Mouse (Mus musculus) MEL (cell line): ENCODE data around the gene Lrrc19. TPM values are rescaled to one million over a fixed set of nuclear protein-coding genes. Genes with fewer than 3 reads are reported as not detected.

Experiments
- DNase-seq: peaks from one replicate; pipeline ENCODE4 v3.0.0; 2011; ENCODE audit warnings: low read depth, low spot score
- H3K27ac ChIP-seq: 2 replicates; pipeline ENCODE4 v1.5.1; 2012; ENCODE audit warnings: low read depth, mild to moderate bottlenecking, control low read depth, low read length, moderate library complexity; ENCODE audit not compliant: control insufficient read depth
- H3K27me3 ChIP-seq, 2 experiments: fragments of 150-350 bp in 1 of 2; sonication (generic) in 1 of 2; 2 replicates each; pipeline ENCODE4 v1.6.1; 2012; ENCODE audit warnings: low read length in 2 of 2, mild to moderate bottlenecking in 2 of 2, improper control_type of control experiment in 1 of 2, moderate library complexity in 1 of 2; ENCODE audit not compliant: insufficient read depth in 2 of 2, control insufficient read depth in 1 of 2
- H3K36me3 ChIP-seq, 2 experiments: 2 replicates each; pipeline ENCODE4 v1.6.1; 2012 to 2014; ENCODE audit warnings: low read length in 2 of 2, improper control_type of control experiment in 1 of 2, inconsistent platforms in 1 of 2, mild to moderate bottlenecking in 1 of 2; ENCODE audit not compliant: insufficient read depth in 2 of 2, control insufficient read depth in 1 of 2
- H3K4me1 ChIP-seq, 2 experiments: fragments of 150-350 bp in 1 of 2; sonication (generic) in 1 of 2; 2 replicates each; pipeline ENCODE4 v1.6.1; 2012; ENCODE audit warnings: low read length in 2 of 2, improper control_type of control experiment in 1 of 2, mild to moderate bottlenecking in 1 of 2; ENCODE audit not compliant: insufficient read depth in 2 of 2, control insufficient read depth in 1 of 2
- H3K4me3 ChIP-seq, 2 experiments: fragments of 150-350 bp in 1 of 2; sonication (generic) in 1 of 2; 2 replicates each; pipeline ENCODE4 v1.5.1; 2012; ENCODE audit warnings: low read depth in 2 of 2, low read length in 2 of 2, mild to moderate bottlenecking in 2 of 2, moderate library complexity in 2 of 2, control low read depth in 1 of 2, improper control_type of control experiment in 1 of 2; ENCODE audit not compliant: control insufficient read depth in 1 of 2, insufficient read depth in 1 of 2
- H3K79me2 ChIP-seq: 2 replicates; pipeline ENCODE4 v1.6.1; 2012; ENCODE audit warnings: mild to moderate bottlenecking, low read length, moderate library complexity; ENCODE audit not compliant: control insufficient read depth, poor library complexity, insufficient read depth
- H3K9ac ChIP-seq: 2 replicates; pipeline ENCODE4 v1.6.1; 2012; ENCODE audit warnings: low read depth, mild to moderate bottlenecking, control low read depth, low read length, moderate library complexity; ENCODE audit not compliant: control insufficient read depth, poor library complexity, severe bottlenecking
- H3K9me3 ChIP-seq: fragments of 150-350 bp; sonication (generic); replicated peaks from 2 replicates; pipeline ENCODE4 v1.6.1; 2012; ENCODE audit warnings: mild to moderate bottlenecking, low read length, improper control_type of control experiment, moderate library complexity; ENCODE audit not compliant: insufficient read depth
- BHLHE40 ChIP-seq: IDR thresholded peaks from 2 replicates; pipeline ENCODE4 v1.6.1; 2012; ENCODE audit warnings: low read depth, mild to moderate bottlenecking, inconsistent platforms, low read length, improper control_type of control experiment, borderline replicate concordance
- CHD2 ChIP-seq: IDR thresholded peaks from 2 replicates; pipeline ENCODE4 v1.6.1; 2011; ENCODE audit warnings: low read length, improper control_type of control experiment
- CTCF ChIP-seq, 3 experiments: IDR thresholded peaks in 2 of 3; conservative IDR thresholded peaks in 1 of 3; 2 replicates each; pipeline ENCODE4 v1.5.1; 2011 to 2012; ENCODE audit warnings: low read length in 3 of 3, low read depth in 2 of 3, mild to moderate bottlenecking in 2 of 3, improper control_type of control experiment in 1 of 3, inconsistent platforms in 1 of 3, mixed read lengths in 1 of 3, moderate library complexity in 1 of 3; ENCODE audit not compliant: control insufficient read depth in 1 of 3, insufficient read depth in 1 of 3, poor library complexity in 1 of 3, severe bottlenecking in 1 of 3
- E2F4 ChIP-seq: IDR thresholded peaks from 2 replicates; pipeline ENCODE4 v1.6.1; 2011; ENCODE audit warnings: low read depth, low read length, improper control_type of control experiment, borderline replicate concordance
- JUND ChIP-seq: IDR thresholded peaks from 2 replicates; pipeline ENCODE4 v1.6.1; 2011; ENCODE audit warnings: low read depth, mild to moderate bottlenecking, improper control_type of control experiment, low read length
- KAT2A ChIP-seq: conservative IDR thresholded peaks from 2 replicates; pipeline ENCODE4 v1.6.1; 2012; ENCODE audit warnings: low read depth, low read length, improper control_type of control experiment, inconsistent platforms
- MAZ ChIP-seq: IDR thresholded peaks from 2 replicates; pipeline ENCODE4 v1.6.1; 2012; ENCODE audit warnings: low read depth, mild to moderate bottlenecking, inconsistent platforms, low read length, improper control_type of control experiment
- MEF2A ChIP-seq: IDR thresholded peaks from 2 replicates; pipeline ENCODE4 v1.6.1; 2014; ENCODE audit warnings: low read depth, mild to moderate bottlenecking, inconsistent platforms, low read length, improper control_type of control experiment; ENCODE audit not compliant: poor library complexity, insufficient replicate concordance, severe bottlenecking; ENCODE audit errors: extremely low read depth
- NRF1 ChIP-seq: IDR thresholded peaks from 2 replicates; pipeline ENCODE4 v1.6.1; 2014; ENCODE audit warnings: low read depth, mild to moderate bottlenecking, inconsistent platforms, low read length, improper control_type of control experiment, moderate library complexity; ENCODE audit not compliant: poor library complexity, insufficient read depth, severe bottlenecking
- POLR2AphosphoS2 ChIP-seq: IDR thresholded peaks from 2 replicates; pipeline ENCODE4 v1.6.1; 2011; ENCODE audit warnings: low read length, improper control_type of control experiment
- RAD21 ChIP-seq: IDR thresholded peaks from 2 replicates; pipeline ENCODE4 v1.6.1; 2011; ENCODE audit warnings: mild to moderate bottlenecking, low read depth, low read length, improper control_type of control experiment
- RCOR1 ChIP-seq: IDR thresholded peaks from 2 replicates; pipeline ENCODE4 v1.6.1; 2012; ENCODE audit warnings: low read depth, mild to moderate bottlenecking, inconsistent platforms, low read length, improper control_type of control experiment
- SIN3A ChIP-seq: IDR thresholded peaks from 2 replicates; pipeline ENCODE4 v1.6.1; 2012; ENCODE audit warnings: low read length, improper control_type of control experiment, inconsistent platforms
- TAL1 ChIP-seq: IDR thresholded peaks from 2 replicates; pipeline ENCODE4 v1.6.1; 2012; ENCODE audit warnings: mild to moderate bottlenecking, inconsistent platforms, low read length, moderate library complexity, mixed read lengths
- TBP ChIP-seq: IDR thresholded peaks from 2 replicates; pipeline ENCODE4 v1.8.0; 2011; ENCODE audit warnings: low read depth, low read length, improper control_type of control experiment
- UBTF ChIP-seq: IDR thresholded peaks from 2 replicates; pipeline ENCODE4 v1.6.1; 2012; ENCODE audit warnings: low read depth, mild to moderate bottlenecking, inconsistent platforms, low read length, improper control_type of control experiment, moderate library complexity, borderline replicate concordance; ENCODE audit not compliant: insufficient read depth
- polyA plus RNA-seq, 2 experiments: library from polyadenylated mRNA; stranded (reverse) in 1 of 2; unstranded in 1 of 2; fragments of >175 nt in 1 of 2; fragments of >200 nt in 1 of 2; gene quantifications; 2 replicates each; pipeline versions ENCODE4 v1.2.1 to v1.2.4; 2012; ENCODE audit warnings: low replicate concordance in 2 of 2, low read depth in 1 of 2; ENCODE audit not compliant: insufficient read length in 2 of 2, insufficient read depth in 1 of 2, missing spikeins in 1 of 2
- total RNA-seq: library from RNA; depleted of rRNA; stranded (reverse); fragments of 300-350 nt; gene quantifications from 2 replicates; pipeline ENCODE4 v1.2.3, GENCODE M21; 2012

Gene Lrrc19
- total and polyA plus RNA-seq, 3 experiments = 0.04 TPM; not detected in 2

GRCm38 (mm10) chr4:94601395-94601794, 48.5 kb downstream of the Lrrc19 start:
- Histone ChIP-seq H3K9ac (no peak overlapping the region; the same call in 1 of the 2 replicates), H3K79me2 (peaks cover 46% of the 10 kb centered on the region), H3K4me3 (peak overlapping the region; percentile 28 to 87), H3K9me3 (no peaks in the 10 kb centered on the region), H3K27ac (no peak overlapping the region)
- peak; percentile 46 for DNase-seq
- TF ChIP-seq RCOR1 (peak; percentile 9; the same call in 1 of the 2 replicates), SIN3A (peak; percentile 42; the same call in 1 of the 2 replicates), CTCF (IDR thresholded peaks at IDR 0.05 in 2 of 3, conservative IDR thresholded peaks at IDR 0.05 in 1 of 3; ENCODE audit: control insufficient read depth in 1 of 3, insufficient read depth in 1 of 3, low read depth in 2 of 3, low read length in 3 of 3, poor library complexity in 1 of 3, severe bottlenecking in 1 of 3) (peak in 2 of 3 experiments; percentile 29 to 45; a peak in 5 of 6 replicates), E2F4 (no peak), TBP (no peak), JUND (no peak), MAZ (no peak)
- TF ChIP-seq, all 39 proteins: peak for 3
- peaks cover 4 to 10% of the 10 kb centered on the region in 2 experiments for H3K4me1 ChIP-seq
- peaks cover 0 to 21% of the 10 kb centered on the region in 2 experiments; a peak in 3 of 4 replicates for H3K36me3 ChIP-seq
- H3K27me3 ChIP-seq = no peaks in the 10 kb centered on the region

DNA sequence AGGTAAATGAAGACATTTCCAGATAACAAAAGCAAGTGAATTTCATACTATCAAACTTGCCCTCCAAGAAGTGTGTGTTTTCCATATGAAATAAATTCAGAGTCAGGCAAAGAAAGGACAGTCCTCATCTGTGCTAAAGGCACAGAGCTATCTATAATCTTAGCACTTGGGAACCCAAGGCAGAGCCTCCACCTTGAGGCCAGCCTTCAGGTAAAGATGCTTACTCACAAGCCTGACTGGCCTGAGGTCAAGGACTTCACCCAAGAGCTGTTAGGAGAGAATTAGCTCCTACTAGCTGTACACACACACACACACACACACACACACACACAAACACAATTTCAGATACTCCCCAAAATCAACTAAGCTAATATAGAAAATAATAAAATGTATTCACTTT, 57.2 kb downstream of the Lrrc19 start:
- peaks cover 12 to 21% of the 10 kb centered on the region in 2 experiments for H3K4me1 ChIP-seq
- DNase-seq = no peak
- no peak overlapping the region for H3K9ac ChIP-seq
- TF ChIP-seq RAD21 = no peak
- no peak for TF ChIP-seq KAT2A
- TF ChIP-seq JUND = no peak
- no peak for TF ChIP-seq CHD2
- TF ChIP-seq NRF1 = no peak
- no peak for TF ChIP-seq POLR2AphosphoS2
- TF ChIP-seq RCOR1 = no peak
- TF ChIP-seq UBTF = no peak
- TF ChIP-seq TAL1 = no peak
- no peak for TF ChIP-seq SIN3A
- no peak for TF ChIP-seq MEF2A
- TF ChIP-seq BHLHE40 = no peak
- TF ChIP-seq, all 39 proteins: peak for 0
- Histone ChIP-seq H3K79me2 (peaks cover 54% of the 10 kb centered on the region), H3K36me3 (peaks cover 0 to 25% of the 10 kb centered on the region in 2 experiments; a peak in 3 of 4 replicates), H3K27ac (no peak overlapping the region), H3K27me3 (no peaks in the 10 kb centered on the region), H3K9me3 (no peaks in the 10 kb centered on the region), H3K4me3 (no peak overlapping the region)
